ENCODE assay signal across 22 mouse cellular contexts in genomic region chr11:29765063-29765462, GRCm38 (mm10).
DNase-seq lines count a peak whose midpoint lies in the region; ATAC-seq and TF ChIP-seq lines count a peak whose summit lies in the region.
"Had no signal": no experiment of that assay in that cellular context is flagged by ENCODE, and none has a peak within 500 bp of the region (broad histone marks: within the 10 kb centered on the region; RNA-seq: fewer than 3 reads in every experiment).

No protein-coding gene starts in this region.

- no peak overlapping the region for H3K4me3 ChIP-seq in layer of hippocampus, adult 2 months
- no peak overlapping the region for H3K4me3 ChIP-seq in brown adipose tissue, adult 24 weeks (ENCODE audit: insufficient read depth, low read depth, low read length)
- no peak overlapping the region for H3K4me3 ChIP-seq in midbrain, embryonic 16.5 days (ENCODE audit: low read depth, low read length)
- H3K4me3 ChIP-seq: gastrocnemius, adult 2 months; heart, embryonic 15.5 days; liver, embryonic 12.5 days; lung, embryonic 15.5 days; stomach, embryonic 15.5 days had no signal

- 0 out of 2 replicates have a peak, but pooled peaks cover 6% of the 10 kb centered on the region for H3K4me1 ChIP-seq in brown adipose tissue, adult 24 weeks (ENCODE audit: control insufficient read depth, insufficient read depth, insufficient read length, low read length)
- no peaks in the 10 kb centered on the region for H3K4me1 ChIP-seq in midbrain, embryonic 16.5 days (ENCODE audit: control insufficient read depth, insufficient read depth, low read length)
- H3K4me1 ChIP-seq: heart, embryonic 15.5 days; liver, embryonic 12.5 days; lung, embryonic 15.5 days; stomach, embryonic 15.5 days had no signal

- no peak for DNase-seq in layer of hippocampus, adult 2 months (ENCODE audit: low spot score in 2 of 2)
- no peak for DNase-seq in layer of hippocampus, postnatal 14 days (ENCODE audit: low spot score in 2 of 2)
- DNase-seq in cerebellum, adult 9-10 months, result peak; percentile 71
- peak; percentile 36 for DNase-seq in skeletal muscle tissue, adult 2 months (ENCODE audit: low read depth, low spot score)
- DNase-seq in T-cell, adult 2 months (ENCODE audit: low spot score), result no peak
- DNase-seq: adrenal gland, adult 2 months; embryo, embryonic 11 days; gastrocnemius, adult 2 months; heart, adult 18-20 months; kidney, adult 8-10 months; kidney, postnatal 36 days; layer of hippocampus, postnatal 36 days; midbrain, embryonic 14.5 days; right cerebral cortex, adult 18-20 months; thymus, adult 2 months had no signal

- 0 out of 2 replicates have a peak, but pooled peaks cover 2% of the 10 kb centered on the region for H3K36me3 ChIP-seq in midbrain, embryonic 16.5 days (ENCODE audit: control insufficient read depth, insufficient read depth, low read length)
- H3K36me3 ChIP-seq: heart, embryonic 15.5 days; liver, embryonic 12.5 days; lung, embryonic 15.5 days; stomach, embryonic 15.5 days had no signal

- ATAC-seq in midbrain, embryonic 16.5 days, result no peak
- ATAC-seq: forebrain, embryonic 16.5 days; liver, embryonic 12.5 days had no signal

- H3K9me3 ChIP-seq in midbrain, embryonic 16.5 days (replicated peaks; ENCODE audit: control insufficient read depth, low read length, poor library complexity, severe bottlenecking), result no peaks in the 10 kb centered on the region
- H3K9me3 ChIP-seq: heart, embryonic 15.5 days; liver, embryonic 12.5 days; lung, embryonic 15.5 days; stomach, embryonic 15.5 days had no signal

- H3K27me3 ChIP-seq in midbrain, embryonic 16.5 days (ENCODE audit: control insufficient read depth, insufficient read depth, low read depth, low read length), result no peaks in the 10 kb centered on the region
- H3K27me3 ChIP-seq: heart, embryonic 15.5 days; liver, embryonic 12.5 days; lung, embryonic 15.5 days; stomach, embryonic 15.5 days had no signal

- no peak overlapping the region for H3K9ac ChIP-seq in midbrain, embryonic 16.5 days (ENCODE audit: low read depth, low read length)
- H3K9ac ChIP-seq: heart, embryonic 15.5 days; liver, embryonic 12.5 days; lung, embryonic 15.5 days; stomach, embryonic 15.5 days had no signal

- no peak for TF ChIP-seq CTCF in layer of hippocampus, adult 2 months (conservative IDR thresholded peaks at IDR 0.05)

- peak overlapping the region; percentile 56 for H3K27ac ChIP-seq in layer of hippocampus, adult 2 months
- peak overlapping the region; percentile 16; the same call in 1 of the 2 replicates for H3K27ac ChIP-seq in brown adipose tissue, adult 24 weeks (replicated peaks; ENCODE audit: low read depth, low read length)
- H3K27ac ChIP-seq in midbrain, embryonic 16.5 days (ENCODE audit: low read length), result no peak overlapping the region
- H3K27ac ChIP-seq: gastrocnemius, adult 2 months; heart, embryonic 15.5 days; liver, embryonic 12.5 days; lung, embryonic 15.5 days; stomach, embryonic 15.5 days had no signal

- no peak overlapping the region for H3K4me2 ChIP-seq in midbrain, embryonic 16.5 days (ENCODE audit: low read length)
- H3K4me2 ChIP-seq: heart, embryonic 15.5 days; liver, embryonic 12.5 days; lung, embryonic 15.5 days; stomach, embryonic 15.5 days had no signal

- WGBS in midbrain, embryonic 16.5 days, result 39% methylated on average over 4 of the region's 4 CpGs

Comparison
In these comparisons a context has a peak if more than half of its experiments do, and no peak if none do; other contexts are left out.
1. DNase-seq: peak in cerebellum, adult 9-10 months (single experiment) and skeletal muscle tissue, adult 2 months (single experiment); none in layer of hippocampus, adult 2 months (0 of 2), layer of hippocampus, postnatal 14 days (0 of 2) and T-cell, adult 2 months (single experiment).